Mouse (Mus musculus) embryonic facial prominence, embryonic 14.5 days (tissue): Measurements from ENCODE around the gene Hkdc1. TPM values are rescaled to one million over a fixed set of nuclear protein-coding genes. Genes with fewer than 3 reads are reported as not detected.

Experiments
- ATAC-seq: fragments of 200-750 bp; cut with Nextera tagmentation; 2 replicates; pipeline ENCODE4 v1.8.0; 2017; ENCODE audit warnings: low read depth, moderate number of reproducible peaks, moderate TSS enrichment
- DNase-seq: peaks from one replicate; pipeline ENCODE4 v3.0.0-alpha.2; 2015; ENCODE audit warnings: low spot score
- H3K27ac ChIP-seq: fragments of 300-500 bp; sonication (generic); replicated peaks from 2 replicates; pipeline ENCODE4 v1.5.1; 2014; ENCODE audit warnings: low read depth, mild to moderate bottlenecking, low read length, moderate library complexity
- H3K27me3 ChIP-seq: fragments of 300-500 bp; sonication (generic); replicated peaks from 2 replicates; pipeline ENCODE4 v1.6.1; 2014; ENCODE audit warnings: low read length; ENCODE audit not compliant: control insufficient read depth, insufficient read depth
- H3K36me3 ChIP-seq: fragments of 300-500 bp; sonication (generic); 2 replicates; pipeline ENCODE4 v1.6.1; 2014; ENCODE audit warnings: low read length, mixed read lengths; ENCODE audit not compliant: control insufficient read depth, insufficient read depth
- H3K4me1 ChIP-seq: fragments of 300-500 bp; sonication (generic); 2 replicates; pipeline ENCODE4 v1.6.1; 2014; ENCODE audit warnings: antibody characterized with exemption, low read length; ENCODE audit not compliant: control insufficient read depth, insufficient read depth
- H3K4me2 ChIP-seq: fragments of 300-500 bp; sonication (generic); 2 replicates; pipeline ENCODE4 v1.6.1; 2014; ENCODE audit warnings: low read depth, mild to moderate bottlenecking, low read length, moderate library complexity, mixed read lengths
- H3K4me3 ChIP-seq: fragments of 300-500 bp; sonication (generic); 2 replicates; pipeline ENCODE4 v1.5.1; 2014; ENCODE audit warnings: low read depth, mild to moderate bottlenecking, low read length
- H3K9ac ChIP-seq: fragments of 300-500 bp; sonication (generic); 2 replicates; pipeline ENCODE4 v1.6.1; 2014; ENCODE audit warnings: low read depth, mild to moderate bottlenecking, low read length, moderate library complexity, mixed read lengths
- H3K9me3 ChIP-seq: fragments of 300-500 bp; sonication (generic); 2 replicates; pipeline ENCODE4 v1.6.1; 2016; ENCODE audit warnings: low read length; ENCODE audit not compliant: control insufficient read depth
- WGBS: fragments of 180-500 bp; shearing (Covaris S2); extraction: QIAGEN DNeasy Blood & Tissue Kit; methylation state at CpG from one replicate; pipeline ENCODE4 v1.1.7; 2014; 5-methylcytosine and 5-hydroxymethylcytosine counted together
- polyA plus RNA-seq: library from polyadenylated mRNA; unstranded; fragments of >200 nt; fragmentation: Nextera tagmentation; extraction: Ambion mirVana; gene quantifications from 2 replicates; pipeline ENCODE4 v1.2.1, GENCODE M21; 2014

Gene Hkdc1
- polyA plus RNA-seq, 1 experiment from 2014 or later = 0.75 TPM

DNA sequence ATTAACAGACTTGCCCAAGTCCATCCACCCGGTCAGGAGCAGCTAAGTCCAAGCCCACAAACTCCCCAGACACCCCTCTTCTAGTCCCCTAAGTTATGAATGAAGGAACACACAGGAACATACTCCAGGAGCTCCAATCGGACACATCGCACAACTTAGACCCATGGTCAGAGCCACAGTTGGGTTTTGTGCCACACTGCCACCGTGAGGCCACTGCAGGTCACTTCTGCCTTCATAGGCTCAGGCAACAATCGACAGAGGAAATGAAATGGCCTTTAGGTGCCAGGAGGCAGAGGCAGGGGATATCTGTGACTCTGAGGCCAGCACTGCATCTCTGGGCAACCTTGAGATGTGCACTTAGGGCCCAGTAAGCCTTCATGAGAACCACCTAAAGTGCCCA is 11.3 kb downstream of the Hkdc1 start:
- no peak overlapping the region for H3K4me2 ChIP-seq
- no peak overlapping the region for H3K4me3 ChIP-seq
- DNase-seq (peak; percentile 72), ATAC-seq (peak; percentile 85)
- H3K27ac ChIP-seq = no peak overlapping the region
- no peaks in the 10 kb centered on the region for H3K36me3 ChIP-seq
- H3K9ac ChIP-seq = no peak overlapping the region
- H3K4me1 ChIP-seq = no peaks in the 10 kb centered on the region
- no peaks in the 10 kb centered on the region for H3K27me3 ChIP-seq
- no peaks in the 10 kb centered on the region for H3K9me3 ChIP-seq
- WGBS = 4% methylated on average over 5 of the region's 5 CpGs

DNA sequence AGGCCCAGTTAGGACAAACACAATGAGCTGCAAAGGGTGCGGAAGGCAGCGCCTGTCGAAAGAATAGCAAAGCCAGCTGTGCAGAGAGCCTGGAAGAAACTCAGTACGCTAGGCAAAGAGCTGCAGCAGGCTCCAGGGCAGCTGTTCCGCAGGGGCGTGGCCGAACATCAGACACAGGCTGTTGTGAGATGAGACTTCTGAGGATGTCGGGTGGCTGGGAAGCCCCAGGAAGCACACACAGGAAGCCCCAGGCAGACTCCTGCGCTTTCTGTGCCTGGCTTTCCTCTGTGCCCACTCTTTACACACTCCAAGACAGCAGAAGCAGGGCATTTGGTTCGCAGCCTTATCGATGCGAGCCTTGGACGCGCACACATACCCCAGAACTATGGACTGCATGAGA is 17.4 kb downstream of the Hkdc1 start:
- Histone ChIP-seq H3K9ac (0 out of 2 replicates have a peak overlapping the region, but pooled peaks have one; percentile 34), H3K27ac (no peak overlapping the region), H3K9me3 (no peaks in the 10 kb centered on the region), H3K27me3 (no peaks in the 10 kb centered on the region; the same call in 1 of the 2 replicates), H3K36me3 (no peaks in the 10 kb centered on the region), H3K4me2 (peak overlapping the region; percentile 50), H3K4me3 (0 out of 2 replicates have a peak overlapping the region, but pooled peaks have one; percentile 11), H3K4me1 (no peaks in the 10 kb centered on the region)
- 35% methylated on average over 14 of the region's 14 CpGs for WGBS
- ATAC-seq (peak; percentile 83; the same call in 1 of the 2 replicates), DNase-seq (peak; percentile 88)

DNA sequence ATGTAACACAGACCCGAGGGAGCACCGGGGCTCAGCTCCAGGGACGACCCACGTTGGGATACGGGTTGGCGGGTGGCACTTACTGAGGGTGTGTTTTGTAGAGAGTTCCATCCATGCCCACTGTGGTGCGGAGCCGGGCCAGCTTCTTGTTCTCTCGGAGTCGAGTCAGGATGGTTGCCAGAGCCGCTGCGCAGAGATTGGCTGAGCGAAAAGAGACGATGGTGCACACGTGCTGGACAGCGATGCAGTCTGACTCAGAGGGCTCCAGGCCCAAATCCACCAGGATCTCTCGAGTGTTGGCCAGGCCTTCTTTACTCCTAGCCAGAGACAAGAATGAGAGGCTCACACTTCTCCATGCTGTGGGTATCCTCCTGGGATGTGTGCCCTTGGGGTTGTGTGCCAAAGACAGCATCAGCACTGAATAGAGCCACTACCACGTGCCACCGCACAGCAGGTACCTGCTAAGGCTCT is 20.6 kb downstream of the Hkdc1 start:
- ATAC-seq (no peak), DNase-seq (no peak)
- 74% methylated on average over 19 of the region's 19 CpGs for WGBS
- Histone ChIP-seq H3K9ac (no peak overlapping the region), H3K4me2 (no peak overlapping the region), H3K27me3 (no peaks in the 10 kb centered on the region; the same call in 1 of the 2 replicates), H3K4me1 (no peaks in the 10 kb centered on the region), H3K4me3 (no peak overlapping the region), H3K27ac (no peak overlapping the region), H3K36me3 (no peaks in the 10 kb centered on the region), H3K9me3 (no peaks in the 10 kb centered on the region)

DNA sequence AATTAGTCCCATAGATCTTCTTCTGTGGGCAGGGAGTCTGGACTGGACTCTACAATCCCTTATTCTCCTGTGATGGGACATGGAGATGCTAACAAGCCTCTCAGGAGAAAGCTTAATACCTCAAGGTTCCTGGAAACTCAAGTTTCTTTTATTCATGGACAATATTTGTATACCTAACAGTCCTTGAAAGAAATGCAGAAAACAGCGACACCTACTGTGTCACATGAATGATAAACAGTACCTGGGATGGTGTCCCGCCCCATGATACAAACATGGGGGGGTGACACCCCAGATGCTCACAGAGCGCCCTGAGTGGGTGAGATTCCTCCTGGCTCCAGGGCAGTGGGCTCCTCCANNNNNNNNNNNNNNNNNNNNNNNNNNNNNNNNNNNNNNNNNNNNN is 39.3 kb downstream of the Hkdc1 start:
- Histone ChIP-seq H3K4me1 (no peaks in the 10 kb centered on the region), H3K9ac (no peak overlapping the region), H3K4me2 (no peak overlapping the region), H3K27ac (no peak overlapping the region), H3K36me3 (no peaks in the 10 kb centered on the region), H3K9me3 (no peaks in the 10 kb centered on the region), H3K4me3 (no peak overlapping the region), H3K27me3 (no peaks in the 10 kb centered on the region)
- DNase-seq (no peak), ATAC-seq (no peak)
- 68% methylated on average over 3 of the region's 3 CpGs for WGBS

DNA sequence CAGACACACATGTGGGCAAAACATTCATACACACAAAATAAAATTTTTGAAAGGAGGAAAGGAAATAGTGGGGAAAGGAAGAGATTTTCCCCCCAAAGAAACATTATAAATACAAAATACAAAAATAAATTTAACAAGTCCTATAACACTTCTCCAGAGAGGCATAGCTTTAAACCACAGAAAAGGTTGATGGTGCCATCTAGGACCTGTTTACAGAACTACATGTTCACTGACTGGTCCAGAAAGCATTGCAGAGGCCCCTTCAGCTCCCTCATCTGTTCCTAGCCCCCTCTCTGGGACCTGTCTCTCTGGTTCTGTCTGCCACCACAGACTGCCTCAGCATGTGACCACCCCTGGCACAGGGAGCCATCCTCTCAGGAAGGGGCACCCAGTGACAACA is 41.4 kb downstream of the Hkdc1 start:
- Histone ChIP-seq H3K9ac (no peak overlapping the region), H3K9me3 (no peaks in the 10 kb centered on the region), H3K27ac (no peak overlapping the region), H3K27me3 (no peaks in the 10 kb centered on the region), H3K4me3 (no peak overlapping the region), H3K4me1 (no peaks in the 10 kb centered on the region), H3K4me2 (no peak overlapping the region), H3K36me3 (no peaks in the 10 kb centered on the region)
- DNase-seq (no peak), ATAC-seq (no peak)

DNA sequence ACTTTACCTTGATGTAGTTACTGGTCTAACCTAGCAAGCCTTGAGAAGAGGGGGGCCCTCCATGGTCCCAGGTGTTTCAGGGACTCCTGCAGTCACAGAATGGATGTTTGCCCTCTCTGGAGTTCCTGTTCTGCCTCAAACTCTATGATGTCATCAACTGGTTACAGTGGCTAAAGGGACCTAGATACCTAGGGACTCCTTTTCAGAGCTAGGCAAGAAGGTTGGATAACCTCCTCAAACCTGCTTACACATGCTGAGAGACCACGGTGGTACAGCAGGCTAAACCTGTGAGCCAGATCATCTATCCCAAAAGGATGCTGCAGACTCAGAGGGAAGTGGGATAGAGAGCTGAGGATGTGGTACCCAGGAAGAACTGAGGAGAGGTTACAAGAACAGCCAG is 42.5 kb downstream of the Hkdc1 start, which contains the start of gene Hk1:
Gene Hk1, minus strand, starts transcription at position 101 of the 400 bp plus-strand sequence.
- H3K4me3 ChIP-seq = no peak within 1 kb of the TSS
- WGBS = 95% methylated on average over 1 of the region's 1 CpGs
- DNase-seq (no peak), ATAC-seq (no peak)
- H3K36me3 ChIP-seq = no peaks in the 10 kb centered on the region
- H3K4me1 ChIP-seq = no peaks in the 10 kb centered on the region
- H3K27me3 ChIP-seq = no peaks in the 10 kb centered on the region
- H3K27ac ChIP-seq = no peak within 1 kb of the TSS
- no peaks in the 10 kb centered on the region for H3K9me3 ChIP-seq
- no peak within 1 kb of the TSS for H3K9ac ChIP-seq
- no peak within 1 kb of the TSS for H3K4me2 ChIP-seq

DNA sequence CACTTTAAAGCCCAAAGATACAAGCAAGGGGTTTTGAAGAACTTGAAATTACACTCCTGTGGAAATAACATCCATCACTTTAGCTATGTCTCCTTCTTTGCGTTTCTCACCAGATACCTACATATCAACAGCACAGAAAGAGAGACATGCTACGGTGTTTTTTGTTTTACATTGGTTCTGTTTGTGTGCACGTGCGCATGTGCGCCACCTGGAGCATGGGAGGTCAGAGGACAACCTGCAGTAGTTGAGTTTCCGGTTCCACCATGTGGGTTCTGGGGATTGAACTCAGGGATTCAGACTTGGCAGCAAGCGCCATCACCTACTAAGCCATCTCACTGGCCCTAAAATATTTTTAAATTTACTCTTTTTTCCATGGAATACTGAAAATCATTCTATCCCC is 63.5 kb downstream of the Hkdc1 start:
- Histone ChIP-seq H3K4me1 (no peaks in the 10 kb centered on the region), H3K4me3 (no peak overlapping the region), H3K9ac (no peak overlapping the region), H3K27me3 (no peaks in the 10 kb centered on the region), H3K4me2 (no peak overlapping the region), H3K27ac (no peak overlapping the region), H3K9me3 (no peaks in the 10 kb centered on the region), H3K36me3 (no peaks in the 10 kb centered on the region)
- 89% methylated on average over 7 of the region's 7 CpGs for WGBS
- no peak for DNase-seq
- ATAC-seq = no peak

DNA sequence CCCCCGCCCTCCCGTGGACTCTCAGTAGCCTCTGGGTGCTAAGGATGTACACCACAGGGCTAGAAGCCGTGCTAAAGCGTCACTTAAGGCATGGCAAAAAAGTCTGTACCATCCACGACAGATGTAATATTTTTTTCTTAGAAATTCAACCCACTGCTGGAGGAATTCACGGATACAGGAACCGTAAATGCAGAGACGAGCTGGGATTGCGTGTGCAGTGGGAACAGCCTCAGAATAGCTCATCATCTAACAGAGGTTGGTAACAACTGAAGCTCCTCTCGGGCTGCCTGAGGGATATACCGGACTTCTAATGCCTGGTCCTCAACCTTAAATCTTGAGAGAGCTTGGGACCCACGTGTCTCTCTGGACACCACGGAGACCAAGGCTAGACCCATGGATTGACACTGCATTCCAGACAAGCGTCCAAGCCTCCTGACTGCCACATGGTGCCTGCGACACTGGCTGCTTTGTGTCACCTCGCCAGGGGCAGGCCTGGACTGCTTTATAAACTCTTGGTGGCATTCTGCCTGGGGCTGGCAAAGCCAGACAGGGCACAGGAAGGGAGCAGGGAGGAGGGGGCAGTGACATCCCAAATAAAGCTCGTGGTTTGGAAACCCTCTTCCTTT is 66.1 kb downstream of the Hkdc1 start:
- no peak overlapping the region for H3K4me3 ChIP-seq
- no peak for ATAC-seq
- no peak overlapping the region for H3K4me2 ChIP-seq
- H3K27me3 ChIP-seq = no peaks in the 10 kb centered on the region
- H3K4me1 ChIP-seq = no peaks in the 10 kb centered on the region
- DNase-seq = no peak
- H3K9ac ChIP-seq = no peak overlapping the region
- H3K36me3 ChIP-seq = no peaks in the 10 kb centered on the region
- WGBS = 63% methylated on average over 17 of the region's 17 CpGs
- 0 out of 2 replicates have a peak, but pooled peaks cover 3% of the 10 kb centered on the region for H3K9me3 ChIP-seq
- H3K27ac ChIP-seq = no peak overlapping the region

DNA sequence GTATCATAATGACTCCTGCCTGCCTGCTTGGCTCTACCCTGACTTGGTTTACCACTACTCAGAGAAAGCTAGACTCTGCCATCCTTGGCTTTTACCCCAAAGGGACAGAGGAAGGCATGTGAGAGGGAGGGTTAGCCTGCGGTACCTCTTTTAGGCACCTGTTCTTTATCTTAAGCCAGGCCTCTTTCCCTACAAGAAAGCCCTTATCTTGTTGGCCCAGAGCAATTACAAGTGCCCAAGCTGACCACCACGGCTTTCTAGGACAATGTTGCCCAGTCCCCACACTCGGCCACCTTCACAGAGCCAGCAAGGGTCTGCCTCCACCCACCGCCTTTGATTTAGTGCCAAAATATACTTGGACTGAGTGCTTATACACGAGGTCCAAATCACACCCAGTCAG is 77.1 kb downstream of the Hkdc1 start:
- WGBS = 78% methylated on average over 5 of the region's 5 CpGs
- peaks cover 4% of the 10 kb centered on the region; the same call in 1 of the 2 replicates for H3K4me1 ChIP-seq
- no peak overlapping the region for H3K9ac ChIP-seq
- H3K27me3 ChIP-seq = no peaks in the 10 kb centered on the region
- no peaks in the 10 kb centered on the region for H3K36me3 ChIP-seq
- no peak overlapping the region for H3K4me3 ChIP-seq
- H3K4me2 ChIP-seq = no peak overlapping the region
- H3K9me3 ChIP-seq = 0 out of 2 replicates have a peak, but pooled peaks cover 3% of the 10 kb centered on the region
- no peak for ATAC-seq
- no peak overlapping the region for H3K27ac ChIP-seq
- DNase-seq = no peak
